Mouse (Mus musculus) C2C12 (cell line): Measurements from ENCODE around the gene Tcf23.

Source experiments
- CTCF ChIP-seq: IDR thresholded peaks from one replicate; pipeline ENCODE4 v1.5.1; 2011; ENCODE audit not compliant: control insufficient read depth, insufficient read depth, insufficient read length
- FOSL1 ChIP-seq: IDR thresholded peaks from one replicate; pipeline ENCODE4 v1.8.0; 2011; ENCODE audit warnings: mild to moderate bottlenecking, low read length; ENCODE audit not compliant: poor library complexity, insufficient read depth, severe bottlenecking
- MAX ChIP-seq: IDR thresholded peaks from one replicate; pipeline ENCODE4 v1.6.1; 2011; ENCODE audit warnings: mild to moderate bottlenecking, control low read depth
- MYOD1 ChIP-seq: IDR thresholded peaks from one replicate; pipeline ENCODE4 v1.6.1; 2011; ENCODE audit warnings: low read depth; ENCODE audit not compliant: control insufficient read depth, insufficient read length
- MYOG ChIP-seq: IDR thresholded peaks from one replicate; pipeline ENCODE4 v1.6.1; 2011; ENCODE audit not compliant: control insufficient read depth, insufficient read length; ENCODE audit errors: extremely low read depth
- USF1 ChIP-seq: IDR thresholded peaks from one replicate; pipeline ENCODE4 v1.6.1; 2011; ENCODE audit warnings: low read depth, mild to moderate bottlenecking, control low read depth, moderate library complexity

- peak; percentile 90 for TF ChIP-seq CTCF
- no peak for TF ChIP-seq MAX
- no peak for TF ChIP-seq MYOD1
- TF ChIP-seq USF1: peak; percentile 84
- TF ChIP-seq MYOG: no peak
- no peak for TF ChIP-seq FOSL1
Measured at GRCm38 (mm10) chr5:30921256-30922033, 47.0 kb upstream of the Tcf23 start, which contains the start of gene Khk.
